Mouse (Mus musculus) cerebellum, adult 2 months (tissue): ENCODE measurements at regions not wholly inside any gene's neighbourhood (a gene's known extent, or its start where the extent isn't known, plus 50 kb on each side); places are given as distances from the start of the nearest gene placed in this dataset.

Experiments
- DNase-seq, 2 experiments: peaks; one replicate each; pipeline ENCODE4 v3.0.0; 2021
- H3K27ac ChIP-seq: fragments of 200-500 bp; 2 replicates; pipeline ENCODE4 v1.5.1; 2012; ENCODE audit warnings: low read length, control low read depth, inconsistent platforms; ENCODE audit not compliant: insufficient read depth
- H3K27me3 ChIP-seq: fragments of 200-500 bp; 2 replicates; pipeline ENCODE4 v1.6.1; 2012; ENCODE audit warnings: inconsistent platforms, mild to moderate bottlenecking, low read length, moderate library complexity; ENCODE audit not compliant: control insufficient read depth, insufficient read depth
- H3K4me1 ChIP-seq: fragments of 200-500 bp; 2 replicates; pipeline ENCODE4 v1.6.1; 2011; ENCODE audit warnings: low read length; ENCODE audit not compliant: control insufficient read depth, insufficient read depth
- H3K4me3 ChIP-seq: fragments of 200-500 bp; replicated peaks from 2 replicates; pipeline ENCODE3; 2011; ENCODE audit warnings: mild to moderate bottlenecking, low read depth, low read length, control low read depth; ENCODE audit not compliant: insufficient read depth
- CTCF ChIP-seq: fragments of 200-500 bp; IDR thresholded peaks from 2 replicates; pipeline ENCODE4 v1.5.1; 2011; ENCODE audit warnings: low read depth, mild to moderate bottlenecking, control low read depth, low read length, moderate library complexity, borderline replicate concordance; ENCODE audit not compliant: insufficient read depth
- POLR2A ChIP-seq: fragments of 200-500 bp; IDR thresholded peaks from 2 replicates; pipeline ENCODE4 v1.6.1; 2011; ENCODE audit warnings: low read length, control low read depth, borderline replicate concordance; ENCODE audit not compliant: insufficient read depth
- WGBS: fragments of 180-500 bp; shearing (Covaris S2); methylation state at CpG from one replicate; pipeline ENCODE4 v1.1.7; 2018; 5-methylcytosine and 5-hydroxymethylcytosine counted together

GRCm38 (mm10) chr3:126011269-126011668 is 72.8 kb upstream of the Ugt8a start:
- H3K27me3 ChIP-seq = no peaks in the 10 kb centered on the region
- TF ChIP-seq CTCF (no peak), POLR2A (no peak)
- H3K4me1 ChIP-seq = no peaks in the 10 kb centered on the region
- no peak overlapping the region for H3K4me3 ChIP-seq
- no peak overlapping the region for H3K27ac ChIP-seq
- peak in 1 of 2 experiments; percentile 9 for DNase-seq

GRCm38 (mm10) chr3:126016166-126016565 is 77.7 kb upstream of the Ugt8a start:
- no peak overlapping the region for H3K27ac ChIP-seq
- no peak for DNase-seq
- no peak overlapping the region for H3K4me3 ChIP-seq
- TF ChIP-seq POLR2A (no peak), CTCF (no peak)
- 92% methylated on average over 4 of the region's 4 CpGs for WGBS
- no peaks in the 10 kb centered on the region for H3K27me3 ChIP-seq
- H3K4me1 ChIP-seq = no peaks in the 10 kb centered on the region

- H3K4me1 ChIP-seq = no peaks in the 10 kb centered on the region
- H3K27me3 ChIP-seq = no peaks in the 10 kb centered on the region
- DNase-seq = no peak
- no peak overlapping the region for H3K4me3 ChIP-seq
- TF ChIP-seq CTCF (no peak), POLR2A (no peak)
- no peak overlapping the region for H3K27ac ChIP-seq
- 21% methylated on average over 3 of the region's 3 CpGs for WGBS
Measured at GRCm38 (mm10) chr3:126044327-126044726, 105.9 kb upstream of the Ugt8a start.

- 66% methylated on average over 2 of the region's 2 CpGs for WGBS
- Histone ChIP-seq H3K27ac (no peak overlapping the region), H3K27me3 (no peaks in the 10 kb centered on the region), H3K4me1 (no peaks in the 10 kb centered on the region), H3K4me3 (no peak overlapping the region)
- no peak for DNase-seq
- TF ChIP-seq CTCF = no peak
- TF ChIP-seq POLR2A = no peak
Measured at GRCm38 (mm10) chr3:126044861-126045260, 106.4 kb upstream of the Ugt8a start.

- DNase-seq = no peak
- 53% methylated on average over 9 of the region's 9 CpGs for whole genome bisulfite sequencing
- Histone ChIP-seq H3K4me1 (no peaks in the 10 kb centered on the region), H3K27ac (no peak overlapping the region), H3K4me3 (no peak overlapping the region), H3K27me3 (no peaks in the 10 kb centered on the region)
- TF ChIP-seq POLR2A = no peak
Measured at GRCm38 (mm10) chr3:126045992-126046786, 107.8 kb upstream of the Ugt8a start.

- TF ChIP-seq POLR2A (no peak), CTCF (no peak)
- no peak overlapping the region for H3K4me3 ChIP-seq
- DNase-seq = no peak
- H3K27me3 ChIP-seq = no peaks in the 10 kb centered on the region
- H3K27ac ChIP-seq = no peak overlapping the region
- no peaks in the 10 kb centered on the region for H3K4me1 ChIP-seq
Measured at GRCm38 (mm10) chr3:126058585-126058984, 120.2 kb upstream of the Ugt8a start.

GRCm38 (mm10) chr3:126105086-126105485 is 166.7 kb upstream of the Ugt8a start:
- no peak for TF ChIP-seq POLR2A
- no peak for TF ChIP-seq CTCF
- H3K4me1 ChIP-seq = no peaks in the 10 kb centered on the region
- H3K27me3 ChIP-seq = no peaks in the 10 kb centered on the region
- no peak overlapping the region for H3K27ac ChIP-seq
- WGBS = 90% methylated on average over 2 of the region's 2 CpGs
- H3K4me3 ChIP-seq = no peak overlapping the region
- DNase-seq = no peak

- no peaks in the 10 kb centered on the region for H3K27me3 ChIP-seq
- no peaks in the 10 kb centered on the region for H3K4me1 ChIP-seq
- TF ChIP-seq CTCF (no peak), POLR2A (no peak)
- WGBS = 87% methylated on average over 6 of the region's 6 CpGs
- H3K4me3 ChIP-seq = no peak overlapping the region
- no peak overlapping the region for H3K27ac ChIP-seq
- DNase-seq = no peak
Measured at GRCm38 (mm10) chr3:126109371-126109770, 171.0 kb upstream of the Ugt8a start.

- no peak for TF ChIP-seq POLR2A
- no peak for TF ChIP-seq CTCF
- WGBS = 80% methylated on average over 2 of the region's 2 CpGs
- DNase-seq = no peak
- H3K27ac ChIP-seq = no peak overlapping the region
- H3K4me3 ChIP-seq = no peak overlapping the region
- no peaks in the 10 kb centered on the region for H3K27me3 ChIP-seq
- no peaks in the 10 kb centered on the region for H3K4me1 ChIP-seq
Measured at GRCm38 (mm10) chr3:126117849-126118248, 179.4 kb upstream of the Ugt8a start.
